Mouse (Mus musculus) CH12.LX (cell line): ENCODE measurements at regions not wholly inside any gene's neighbourhood (a gene's known extent, or its start where the extent isn't known, plus 50 kb on each side); places are given as distances from the start of the nearest gene placed in this dataset.

Experiments used
- CTCF ChIP-seq, 2 experiments: IDR thresholded peaks in 1 of 2; conservative IDR thresholded peaks in 1 of 2; 2 replicates each; pipeline ENCODE4 v1.5.1; 2011 to 2012; ENCODE audit warnings: low read depth in 2 of 2, low read length in 2 of 2, improper control_type of control experiment in 1 of 2, inconsistent platforms in 1 of 2, mild to moderate bottlenecking in 1 of 2, moderate library complexity in 1 of 2
- E2F4 ChIP-seq: IDR thresholded peaks from 2 replicates; pipeline ENCODE4 v1.6.1; 2011; ENCODE audit warnings: low read depth, low read length, improper control_type of control experiment; ENCODE audit not compliant: insufficient replicate concordance
- EP300 ChIP-seq: IDR thresholded peaks from 2 replicates; pipeline ENCODE4 v1.6.1; 2011; ENCODE audit warnings: low read length, improper control_type of control experiment
- MEF2A ChIP-seq: IDR thresholded peaks from 2 replicates; pipeline ENCODE4 v1.6.1; 2014; ENCODE audit warnings: low read depth, mild to moderate bottlenecking, inconsistent platforms, low read length, improper control_type of control experiment, borderline replicate concordance
- POLR2A ChIP-seq: IDR thresholded peaks from 2 replicates; pipeline ENCODE4 v1.6.1; 2011; ENCODE audit warnings: low read depth, mild to moderate bottlenecking, improper control_type of control experiment, low read length

DNA sequence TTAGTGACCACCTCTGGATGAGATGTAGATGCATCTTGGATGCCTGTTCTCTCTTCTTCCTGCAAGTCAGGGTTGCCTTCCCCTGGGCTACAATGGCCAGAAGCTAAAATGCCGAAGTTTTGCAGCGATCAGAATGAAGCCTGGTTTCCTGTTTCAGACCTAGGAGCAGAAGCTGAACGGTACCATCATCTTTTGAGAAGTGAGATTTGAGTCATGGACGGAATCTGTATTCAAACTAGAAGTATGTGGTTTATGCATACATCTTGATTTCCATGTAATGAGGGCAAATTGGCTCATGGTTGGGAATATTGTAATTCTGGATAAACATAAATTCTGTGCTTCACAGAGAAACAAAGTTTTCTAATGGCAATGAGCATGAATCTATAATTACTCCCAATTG lies 120.6 kb downstream of the Tbx4 start:
- TF ChIP-seq POLR2A, result no peak
- TF ChIP-seq CTCF (conservative IDR thresholded peaks at IDR 0.05 in 1 of 2, IDR thresholded peaks at IDR 0.05 in 1 of 2; ENCODE audit: low read depth in 2 of 2, low read length in 2 of 2), result no peak
- TF ChIP-seq EP300, result peak; percentile 91
- TF ChIP-seq E2F4, result no peak
- TF ChIP-seq MEF2A, result peak; percentile 18; the same call in 1 of the 2 replicates
